Mouse (Mus musculus) brain, embryonic 14.5 days (tissue): Measurements from ENCODE around the gene Dnaic2.

ENCODE experiments used
- CTCF ChIP-seq: fragments of 200-500 bp; IDR thresholded peaks from 2 replicates; pipeline ENCODE4 v1.5.1; 2012; ENCODE audit warnings: inconsistent platforms, mild to moderate bottlenecking, moderate library complexity, borderline replicate concordance; ENCODE audit not compliant: insufficient read depth, insufficient read length; ENCODE audit errors: extremely low read depth
- POLR2A ChIP-seq: fragments of 200-500 bp; IDR thresholded peaks from 2 replicates; pipeline ENCODE4 v1.6.1; 2012; ENCODE audit warnings: mild to moderate bottlenecking, inconsistent platforms, borderline replicate concordance; ENCODE audit not compliant: poor library complexity, insufficient read depth, insufficient read length, severe bottlenecking; ENCODE audit errors: extremely low read depth

- TF ChIP-seq POLR2A (no peak), CTCF (no peak)
Observed at GRCm38 (mm10) chr11:114683722-114684621, 43.2 kb upstream of the Dnaic2 start.
